Mouse (Mus musculus) ES-Bruce4 (cell line): ENCODE measurements around the gene Actl7a.

Experiments
- CTCF ChIP-seq: IDR thresholded peaks from one replicate; pipeline ENCODE4 v1.8.1; 2011; ENCODE audit warnings: low read depth, low read length
- POLR2A ChIP-seq: IDR thresholded peaks from one replicate; pipeline ENCODE4 v1.8.1; 2011; ENCODE audit warnings: low read length; ENCODE audit not compliant: insufficient read depth

DNA sequence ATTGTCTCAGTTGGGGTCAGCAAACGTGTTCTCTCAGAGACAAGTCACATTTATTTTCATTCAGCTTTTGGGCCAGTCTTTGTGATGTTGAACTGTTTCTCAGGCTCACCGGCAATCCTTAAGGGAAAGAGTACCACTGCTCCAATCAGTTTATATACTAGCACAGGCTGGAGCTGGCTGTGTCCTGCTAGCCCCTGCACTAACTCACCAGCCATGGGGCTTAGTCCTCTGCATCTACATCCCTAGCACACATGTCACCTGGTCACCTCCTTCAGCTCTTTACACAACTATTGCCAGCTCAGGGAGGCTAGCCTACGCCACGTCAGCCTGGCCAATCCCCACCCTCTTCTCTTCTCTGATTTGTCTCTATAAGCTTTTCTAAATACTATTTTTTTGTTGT is 515 bp upstream of the Actl7a start:
- no peak for TF ChIP-seq CTCF
- TF ChIP-seq POLR2A: no peak
